Mouse (Mus musculus) liver, embryonic 14.5 days (tissue): ENCODE results near the gene Arhgap22. TPM values are rescaled to one million over a fixed set of nuclear protein-coding genes. Genes with fewer than 3 reads are reported as not detected.

ENCODE experiments used
- ATAC-seq: fragments of 200-750 bp; cut with Nextera tagmentation; 2 replicates; pipeline ENCODE4 v1.8.0; 2017; ENCODE audit warnings: moderate number of reproducible peaks, mild to moderate bottlenecking, moderate library complexity; ENCODE audit not compliant: insufficient read depth
- DNase-seq, 3 experiments: peaks; one replicate each; pipeline ENCODE4 v3.0.0-alpha.2; 2012 to 2013; ENCODE audit warnings: low read depth in 3 of 3, low spot score in 3 of 3
- H3K27ac ChIP-seq: fragments of 300-500 bp; sonication (generic); 2 replicates; pipeline ENCODE4 v1.5.1; 2014; ENCODE audit warnings: moderate library complexity, mild to moderate bottlenecking, control low read depth, inconsistent platforms
- H3K27me3 ChIP-seq: fragments of 300-500 bp; sonication (generic); 2 replicates; pipeline ENCODE4 v1.6.1; 2014; ENCODE audit warnings: mild to moderate bottlenecking, low read length, moderate library complexity; ENCODE audit not compliant: control insufficient read depth, insufficient read depth
- H3K36me3 ChIP-seq: fragments of 300-500 bp; sonication (generic); replicated peaks from 2 replicates; pipeline ENCODE4 v1.6.1; 2014; ENCODE audit warnings: low read depth; ENCODE audit not compliant: control insufficient read depth, insufficient read depth
- H3K4me1 ChIP-seq, 2 experiments: fragments of 200-500 bp in 1 of 2; fragments of 300-500 bp in 1 of 2; sonication (generic) in 1 of 2; replicated peaks; 2 replicates each; pipeline ENCODE4 v1.6.1; 2012 to 2014; ENCODE audit warnings: antibody characterized with exemption in 1 of 2, inconsistent platforms in 1 of 2, low read length in 1 of 2; ENCODE audit not compliant: control insufficient read depth in 2 of 2, insufficient read depth in 2 of 2
- H3K4me2 ChIP-seq: fragments of 300-500 bp; sonication (generic); 2 replicates; pipeline ENCODE4 v1.6.1; 2014; ENCODE audit warnings: low read depth, mild to moderate bottlenecking, control low read depth, moderate library complexity
- H3K4me3 ChIP-seq, 2 experiments: fragments of 200-500 bp in 1 of 2; fragments of 300-500 bp in 1 of 2; sonication (generic) in 1 of 2; 2 replicates each; pipeline ENCODE4 v1.5.1; 2012 to 2014; ENCODE audit warnings: low read depth in 2 of 2, low read length in 2 of 2, mild to moderate bottlenecking in 2 of 2, control low read depth in 1 of 2, inconsistent platforms in 1 of 2, moderate library complexity in 1 of 2; ENCODE audit not compliant: insufficient read depth in 1 of 2
- H3K9ac ChIP-seq: fragments of 300-500 bp; sonication (generic); replicated peaks from 2 replicates; pipeline ENCODE4 v1.6.1; 2014; ENCODE audit warnings: mild to moderate bottlenecking, control low read depth, moderate library complexity
- H3K9me3 ChIP-seq: fragments of 300-500 bp; sonication (generic); 2 replicates; pipeline ENCODE4 v1.6.1; 2016; ENCODE audit warnings: low read length, mixed read lengths; ENCODE audit not compliant: control insufficient read depth
- CTCF ChIP-seq: IDR thresholded peaks from 2 replicates; pipeline ENCODE4 v1.5.1; 2016; ENCODE audit warnings: antibody characterized with exemption, low read depth, control low read depth
- EP300 ChIP-seq: IDR thresholded peaks from 2 replicates; pipeline ENCODE4 v1.6.1; 2016; ENCODE audit warnings: antibody characterized with exemption, low read depth
- WGBS: fragments of 180-500 bp; shearing (Covaris S2); extraction: QIAGEN DNeasy Blood & Tissue Kit; methylation state at CpG from one replicate; pipeline ENCODE4 v1.1.7; 2014; ENCODE audit not compliant: insufficient replicate concordance; 5-methylcytosine and 5-hydroxymethylcytosine counted together
- polyA plus RNA-seq, 2 experiments: library from polyadenylated mRNA; depleted of rRNA in 1 of 2; stranded (reverse) in 1 of 2; unstranded in 1 of 2; fragments of >200 nt; fragmentation: Nextera tagmentation in 1 of 2; extraction: Ambion mirVana in 1 of 2; gene quantifications; 2 replicates each; pipeline versions ENCODE4 v1.2.1 to v1.2.3; 2012 to 2014

Arhgap22 gene
- polyA plus RNA-seq, 2 experiments: 2.0 to 2.6 TPM

- Histone ChIP-seq H3K9me3 (no peaks in the 10 kb centered on the region), H3K4me3 (no peak overlapping the region), H3K27me3 (no peaks in the 10 kb centered on the region), H3K27ac (no peak overlapping the region), H3K4me1 (no peaks in the 10 kb centered on the region), H3K4me2 (no peak overlapping the region), H3K9ac (no peak overlapping the region), H3K36me3 (no peaks in the 10 kb centered on the region)
- ATAC-seq (no peak), DNase-seq (no peak)
- WGBS: 53% methylated on average over 4 of the region's 4 CpGs
- no peak for TF ChIP-seq EP300
These were observed 16.8 kb downstream of the Arhgap22 start for GRCm38 (mm10) chr14:33230672-33231071.

GRCm38 (mm10) chr14:33231311-33231710, 17.5 kb downstream of the Arhgap22 start:
- TF ChIP-seq EP300 (no peak), CTCF (no peak)
- 33% methylated on average over 3 of the region's 3 CpGs for WGBS
- Histone ChIP-seq H3K4me1 (no peaks in the 10 kb centered on the region), H3K9me3 (no peaks in the 10 kb centered on the region), H3K4me3 (no peak overlapping the region), H3K9ac (no peak overlapping the region), H3K27me3 (no peaks in the 10 kb centered on the region), H3K27ac (no peak overlapping the region), H3K36me3 (no peaks in the 10 kb centered on the region), H3K4me2 (no peak overlapping the region)
- ATAC-seq (no peak), DNase-seq (no peak)

- no peak overlapping the region for H3K9ac ChIP-seq
- TF ChIP-seq CTCF (no peak), EP300 (no peak)
- no peak for DNase-seq
- H3K27ac ChIP-seq: no peak overlapping the region
- 6% methylated on average over 5 of the region's 5 CpGs for WGBS
- no peaks in the 10 kb centered on the region for H3K36me3 ChIP-seq
- no peak overlapping the region for H3K4me2 ChIP-seq
- H3K4me1 ChIP-seq: no peaks in the 10 kb centered on the region
- H3K4me3 ChIP-seq: no peak overlapping the region
- ATAC-seq: no peak
- H3K9me3 ChIP-seq: no peaks in the 10 kb centered on the region
- no peaks in the 10 kb centered on the region for H3K27me3 ChIP-seq
These were observed 18.2 kb downstream of the Arhgap22 start for GRCm38 (mm10) chr14:33232048-33232447.

GRCm38 (mm10) chr14:33235661-33236060, 21.8 kb downstream of the Arhgap22 start:
- no peaks in the 10 kb centered on the region for H3K27me3 ChIP-seq
- H3K4me2 ChIP-seq: no peak overlapping the region
- H3K9me3 ChIP-seq: no peaks in the 10 kb centered on the region
- ATAC-seq: no peak
- WGBS: 58% methylated on average over 6 of the region's 6 CpGs
- H3K4me3 ChIP-seq: no peak overlapping the region
- TF ChIP-seq EP300 (no peak), CTCF (no peak)
- H3K36me3 ChIP-seq: no peaks in the 10 kb centered on the region
- no peak overlapping the region for H3K9ac ChIP-seq
- no peak overlapping the region for H3K27ac ChIP-seq
- DNase-seq: no peak
- no peaks in the 10 kb centered on the region for H3K4me1 ChIP-seq

- Histone ChIP-seq H3K9me3 (no peaks in the 10 kb centered on the region), H3K36me3 (no peaks in the 10 kb centered on the region), H3K4me3 (no peak overlapping the region), H3K27me3 (no peaks in the 10 kb centered on the region), H3K27ac (no peak overlapping the region), H3K4me1 (no peaks in the 10 kb centered on the region), H3K4me2 (no peak overlapping the region), H3K9ac (no peak overlapping the region)
- no peak for DNase-seq
- no peak for ATAC-seq
- TF ChIP-seq EP300 (no peak), CTCF (no peak)
- 12% methylated on average over 2 of the region's 2 CpGs for WGBS
These were observed 26.6 kb downstream of the Arhgap22 start for GRCm38 (mm10) chr14:33240400-33240799.
